Mouse (Mus musculus) urinary bladder, postnatal 4 days (tissue): ENCODE results near the gene Yes1.
"Not testable (repeated sequence)": the region's sequence is repeated elsewhere in the genome, so short reads cannot be mapped to it uniquely, and the experiment has no call there.

ENCODE experiments used
- DNase-seq, 2 experiments: peaks; one replicate each; pipeline ENCODE4 v3.0.0; 2021 to 2022; ENCODE audit warnings: low spot score in 2 of 2

Gene Yes1

DNA sequence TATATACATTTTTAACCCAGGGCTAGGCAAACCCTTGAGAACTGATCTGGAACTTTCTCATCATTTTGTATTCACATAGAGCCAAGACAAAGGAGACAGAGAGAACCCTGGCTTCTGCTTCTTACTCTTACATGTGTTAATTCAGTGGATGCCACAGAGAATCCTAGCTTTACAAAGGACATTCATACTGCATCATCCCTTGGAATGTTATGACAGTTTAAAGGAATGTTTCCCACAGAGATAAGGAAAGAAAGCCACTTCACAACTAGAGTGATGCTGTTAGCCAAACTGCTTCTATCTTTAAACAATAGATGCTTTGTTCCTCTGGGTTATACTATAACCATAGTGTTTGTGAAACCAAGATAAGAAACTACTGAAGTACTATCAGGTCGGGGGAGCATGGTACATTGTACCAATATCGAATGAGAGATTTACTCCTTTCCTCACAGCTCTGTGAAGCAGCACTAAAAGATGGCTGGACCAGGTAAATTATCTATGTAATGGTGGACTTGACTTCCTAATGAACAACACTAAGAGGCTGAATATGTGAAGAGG is 95.3 kb downstream of the Yes1 start:
- DNase-seq, result no peak

DNA sequence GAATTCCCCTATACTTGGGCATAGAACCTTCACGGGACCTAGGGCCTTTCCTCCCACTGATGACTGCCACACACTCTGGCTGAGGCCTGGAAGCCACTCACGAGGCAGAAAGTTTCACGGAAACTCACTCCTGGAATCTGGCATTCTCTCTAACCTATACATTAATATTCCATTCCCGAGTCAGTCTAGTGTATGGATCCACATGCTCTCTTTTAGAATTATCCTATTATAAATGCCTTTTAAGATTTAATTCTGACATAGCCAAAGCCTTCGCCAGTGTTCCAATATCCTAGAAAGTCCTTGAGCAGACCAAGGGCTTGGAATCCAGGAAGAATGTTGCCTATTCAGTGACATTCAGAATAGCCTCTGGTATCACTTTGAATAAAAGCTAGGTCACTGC is 100.5 kb downstream of the Yes1 start:
- no peak for DNase-seq

DNA sequence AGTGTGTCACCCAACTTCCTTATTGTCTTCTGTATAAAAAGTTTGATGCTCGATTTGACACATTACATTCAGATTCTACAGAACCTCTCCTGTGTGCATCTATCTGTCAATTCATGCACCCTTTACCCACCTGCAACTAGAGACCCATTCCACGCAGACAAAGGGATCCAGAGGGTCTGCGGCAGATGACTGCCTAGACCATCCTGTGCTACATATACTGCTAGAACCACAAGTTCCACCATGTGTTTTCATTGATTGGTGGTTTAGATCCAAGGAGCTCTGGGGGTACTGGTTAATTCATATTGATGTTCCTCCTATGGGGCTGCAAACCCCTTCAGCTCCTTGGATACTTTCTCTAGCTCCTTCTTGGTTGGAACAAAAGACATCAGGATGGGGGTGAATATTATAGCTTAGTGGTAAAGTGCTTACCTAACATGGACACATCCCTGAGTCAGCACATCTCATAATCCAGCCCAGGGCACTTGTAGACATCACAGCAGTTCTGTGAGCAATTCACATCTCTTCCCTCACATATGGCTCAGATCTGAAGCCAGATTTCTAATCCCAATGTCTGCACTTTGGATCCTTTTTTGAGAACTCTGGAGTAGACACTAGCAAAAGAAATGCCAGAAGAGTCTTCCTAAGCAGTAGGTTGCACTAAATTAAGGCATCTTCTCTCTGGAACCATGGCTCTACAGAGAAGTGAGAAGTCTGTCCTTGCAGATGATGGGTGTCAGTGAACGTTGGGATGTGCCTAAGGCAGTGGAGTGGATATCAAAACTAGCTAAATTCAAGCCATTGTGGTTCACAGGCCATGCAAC is 101.5 kb downstream of the Yes1 start:
- no peak for DNase-seq

DNA sequence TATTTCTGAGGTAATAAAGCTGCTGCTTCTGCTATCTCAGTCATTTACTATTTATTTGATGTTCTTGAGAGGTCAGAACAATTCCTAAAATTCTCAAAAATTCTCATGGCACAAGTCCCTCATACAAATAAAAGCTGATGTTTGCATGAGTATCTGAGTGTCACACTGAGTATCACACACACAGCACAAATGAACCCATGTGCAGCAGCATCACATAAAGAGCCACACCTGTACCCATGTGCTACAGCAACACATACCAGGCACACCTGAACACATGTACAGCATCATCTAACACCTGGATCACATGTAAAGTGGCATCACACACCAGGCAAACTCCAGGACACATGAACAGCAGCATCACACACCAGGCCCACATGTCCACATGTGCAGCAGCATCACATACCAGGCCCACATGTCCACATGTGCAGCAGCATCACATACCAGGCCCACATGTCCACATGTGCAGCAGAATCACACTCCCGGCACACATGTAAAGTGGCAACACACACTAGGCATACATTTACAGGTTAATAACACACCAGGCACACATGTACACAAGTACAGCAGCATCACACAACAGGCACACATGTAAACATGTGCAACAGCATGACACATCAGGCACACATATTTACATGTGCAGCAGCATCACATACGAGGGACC is 102.2 kb downstream of the Yes1 start:
- DNase-seq, result no peak

DNA sequence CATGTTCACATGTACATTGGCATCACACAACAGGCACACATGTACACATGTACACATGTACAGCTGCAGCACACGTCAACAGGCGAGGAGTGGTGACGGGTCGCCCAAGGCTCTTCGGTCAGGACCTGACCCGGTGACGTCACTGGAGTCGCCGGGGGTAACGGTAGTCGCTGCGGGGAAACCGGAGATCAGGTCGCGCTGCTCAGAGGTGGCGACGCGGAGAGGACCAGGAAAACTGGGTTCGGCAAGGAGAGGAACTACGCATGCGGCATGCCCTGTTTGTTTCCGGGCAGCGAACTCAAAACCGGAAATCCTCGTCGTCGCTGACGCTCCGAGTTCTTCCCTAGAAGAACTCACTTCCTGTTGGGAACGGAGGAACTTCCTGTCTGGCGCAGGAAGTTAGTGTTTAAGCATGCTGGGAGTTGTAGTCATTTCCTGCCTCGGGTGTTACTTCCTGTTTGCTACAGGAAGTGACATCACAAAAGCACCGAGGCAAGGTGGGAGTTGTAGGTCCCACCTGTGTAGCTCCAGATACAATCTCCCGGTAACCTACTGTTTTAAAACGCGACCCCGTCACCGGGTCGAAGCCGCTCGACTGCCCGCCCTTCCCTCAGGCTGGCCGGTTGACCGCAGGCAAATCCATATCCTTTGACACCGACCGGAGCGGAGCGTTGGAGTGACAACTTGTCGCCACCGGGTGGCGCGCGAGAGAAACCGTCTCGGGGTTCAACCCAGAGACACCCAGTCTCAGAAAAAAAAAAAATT is 102.9 kb downstream of the Yes1 start:
- peak; percentile 83 to 89 for DNase-seq

DNA sequence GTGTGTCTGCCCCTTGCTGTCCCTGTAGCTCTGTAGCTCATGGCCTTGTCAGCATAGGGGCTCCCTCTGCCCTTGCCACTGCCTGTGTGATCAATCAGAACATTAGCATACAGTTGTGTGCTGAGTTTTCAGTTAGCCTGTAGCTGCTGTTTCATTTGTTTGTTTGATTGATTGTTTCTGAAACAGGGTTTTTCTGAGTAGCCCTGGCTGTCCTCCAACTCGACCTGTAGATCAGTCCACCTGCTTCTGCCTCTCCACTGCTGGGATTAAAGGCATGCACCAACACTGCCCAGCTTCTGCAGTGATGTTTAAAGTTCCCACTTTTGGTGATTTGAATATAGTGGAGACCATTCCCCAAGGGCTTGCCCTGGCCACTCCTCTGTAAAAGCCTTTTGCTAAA is 106.8 kb downstream of the Yes1 start:
- DNase-seq, result no peak

DNA sequence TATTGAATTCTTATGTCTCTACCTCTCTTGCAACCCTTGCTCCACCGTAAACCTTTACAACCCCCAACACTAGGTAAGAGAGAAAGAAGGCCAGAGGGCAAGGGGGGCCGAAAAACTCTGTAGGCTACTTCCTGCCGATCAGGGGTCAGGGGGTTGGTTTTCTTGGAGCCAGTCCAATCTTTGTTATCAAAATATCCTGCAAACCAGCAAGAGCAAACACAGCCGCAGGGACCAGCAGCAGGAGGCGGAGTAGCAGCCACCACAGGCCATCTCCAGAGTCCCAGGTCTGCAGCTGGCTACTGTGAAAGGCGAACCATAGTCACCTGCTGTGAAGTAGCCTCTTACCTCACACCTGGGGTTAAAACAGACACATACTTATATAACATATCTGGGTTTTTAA is 107.9 kb downstream of the Yes1 start:
- no peak for DNase-seq

DNA sequence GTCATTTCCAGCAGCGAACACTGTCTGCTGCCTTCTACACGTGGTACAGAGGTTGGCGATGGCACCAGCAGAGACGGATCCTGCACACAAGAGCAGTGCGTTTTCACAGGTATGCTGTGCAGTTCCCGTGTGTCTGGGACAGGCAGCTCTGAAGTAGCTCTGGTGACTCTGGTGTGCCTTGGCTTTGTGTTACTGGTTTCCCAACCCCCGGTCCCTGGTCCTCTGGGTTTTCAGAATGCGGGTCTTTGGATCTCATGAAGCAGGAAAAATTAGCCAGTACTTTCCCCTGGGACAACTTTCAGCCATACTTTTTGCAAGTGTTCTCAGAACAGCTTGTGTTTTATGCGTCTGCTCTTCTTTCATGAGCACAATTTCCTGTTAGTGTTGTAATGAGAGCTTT is 109.4 kb downstream of the Yes1 start:
- DNase-seq, result no peak

DNA sequence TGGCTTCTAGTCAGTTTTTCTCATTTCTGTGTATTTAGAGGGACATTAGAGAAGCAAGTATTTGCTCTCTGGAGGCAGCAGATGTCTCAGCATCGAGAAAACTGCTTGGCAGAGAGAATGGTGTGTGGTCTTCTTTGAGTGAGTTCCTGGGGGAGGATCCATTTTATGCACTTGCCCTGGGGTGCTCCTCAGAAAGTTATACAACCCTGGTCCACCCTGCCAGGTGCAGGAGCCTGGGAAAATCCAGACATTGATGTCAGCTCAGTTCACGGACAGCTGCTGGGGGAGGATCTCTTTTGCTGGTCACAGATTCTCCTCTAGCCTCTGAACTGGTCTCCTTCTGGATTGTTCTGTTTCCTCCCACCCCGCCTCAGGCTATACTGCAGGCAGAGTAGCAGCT is 110.3 kb downstream of the Yes1 start:
- DNase-seq, result peak in 1 of 2 experiments; percentile 16

DNA sequence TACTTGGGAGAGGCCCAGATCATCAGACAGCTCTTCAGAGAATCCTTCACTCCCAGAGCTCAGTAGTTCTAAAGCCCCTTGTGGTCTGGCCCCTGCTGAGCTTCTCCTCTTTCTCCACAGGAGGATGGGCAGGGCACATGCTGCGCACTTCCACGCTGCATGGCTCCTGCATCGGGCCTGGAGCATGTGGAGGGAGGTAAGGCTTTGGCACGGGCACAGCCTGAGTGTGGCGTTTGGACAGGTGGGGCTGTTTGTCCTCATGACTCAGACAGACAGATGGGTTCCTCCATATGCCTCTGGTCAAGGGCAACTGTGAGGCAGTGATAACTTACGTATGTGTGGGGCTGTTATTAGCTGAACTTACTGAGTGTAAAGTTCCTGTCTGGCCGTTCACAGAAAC is 111.3 kb downstream of the Yes1 start:
- no peak for DNase-seq

DNA sequence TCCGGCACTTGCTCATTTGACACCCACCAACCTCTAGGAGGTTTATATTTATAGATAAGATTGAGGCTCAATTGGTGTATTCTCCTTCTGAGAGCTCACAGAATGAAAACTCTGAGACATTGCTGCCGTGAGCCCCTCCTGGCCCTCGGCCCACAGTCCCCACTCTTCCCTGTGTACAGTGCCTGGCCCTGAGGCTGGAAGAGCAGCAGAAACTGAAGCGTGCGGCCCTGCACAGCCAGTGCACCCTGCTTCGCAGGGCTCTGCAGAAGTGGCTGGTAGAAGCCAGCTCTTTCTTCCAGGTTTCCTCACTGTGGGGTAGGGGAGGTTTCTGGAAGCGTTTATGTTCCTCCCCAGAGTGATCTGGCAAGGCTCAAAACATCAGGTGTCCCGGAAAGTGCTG is 111.7 kb downstream of the Yes1 start:
- not testable (repeated sequence) for DNase-seq

DNA sequence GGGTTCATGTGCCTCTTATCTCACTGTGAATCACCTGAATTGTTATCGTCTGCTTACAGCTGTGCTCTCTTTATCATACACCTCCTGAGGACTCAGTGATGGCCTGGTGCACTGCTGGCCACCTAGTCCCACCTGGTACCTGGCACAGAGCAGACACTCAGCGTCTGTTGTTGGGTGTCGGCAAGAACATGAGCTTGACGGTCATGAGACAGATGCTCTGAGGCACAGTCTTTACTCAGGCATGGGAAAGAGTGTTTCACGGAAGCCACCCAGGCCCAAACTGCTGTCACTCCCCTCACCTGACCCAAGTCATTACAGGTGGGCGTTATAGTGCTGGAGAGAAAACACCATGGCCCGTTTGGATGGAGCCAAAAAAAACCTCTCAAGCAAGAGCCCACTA is 113.0 kb downstream of the Yes1 start:
- DNase-seq, result peak; percentile 15 to 52

DNA sequence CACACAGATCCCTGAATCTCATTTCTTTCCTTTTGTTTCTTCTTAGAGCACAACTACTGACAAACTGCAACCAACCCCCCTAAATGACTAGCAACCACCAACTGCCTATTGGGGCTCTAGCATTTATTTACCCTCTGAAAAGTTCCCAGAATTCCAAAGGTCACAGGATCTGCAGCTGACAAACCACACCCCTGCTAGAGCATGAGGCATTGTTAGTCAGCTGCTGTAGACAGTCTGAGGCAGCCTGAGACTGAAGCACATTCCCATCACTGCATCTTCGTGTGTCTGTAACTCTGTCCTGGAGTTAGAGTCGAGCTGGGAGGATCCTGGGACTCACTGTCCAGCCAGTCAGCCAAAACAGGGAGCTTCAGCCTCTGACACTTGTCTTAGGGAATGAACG is 114.4 kb downstream of the Yes1 start:
- DNase-seq, result peak in 1 of 2 experiments; percentile 54

DNA sequence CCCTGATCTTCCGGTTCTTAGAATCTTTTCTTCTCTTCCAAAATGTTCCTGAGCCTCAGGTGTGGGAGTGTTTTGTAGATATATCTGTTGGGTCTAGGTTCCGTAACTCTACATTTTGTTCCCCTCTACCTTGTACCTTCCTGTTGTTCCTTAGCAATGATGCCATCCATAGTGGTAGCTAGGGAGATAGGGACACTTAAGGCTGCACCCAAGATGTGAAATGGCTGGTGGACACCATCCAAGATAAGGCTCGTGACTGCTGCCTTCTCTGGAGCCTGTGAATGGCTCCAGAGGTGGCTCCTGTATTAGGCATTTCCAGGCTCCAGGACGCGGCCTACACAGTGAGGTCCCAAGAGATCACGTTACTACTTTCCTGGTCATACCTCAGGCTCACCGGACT is 117.3 kb downstream of the Yes1 start:
- no peak for DNase-seq

DNA sequence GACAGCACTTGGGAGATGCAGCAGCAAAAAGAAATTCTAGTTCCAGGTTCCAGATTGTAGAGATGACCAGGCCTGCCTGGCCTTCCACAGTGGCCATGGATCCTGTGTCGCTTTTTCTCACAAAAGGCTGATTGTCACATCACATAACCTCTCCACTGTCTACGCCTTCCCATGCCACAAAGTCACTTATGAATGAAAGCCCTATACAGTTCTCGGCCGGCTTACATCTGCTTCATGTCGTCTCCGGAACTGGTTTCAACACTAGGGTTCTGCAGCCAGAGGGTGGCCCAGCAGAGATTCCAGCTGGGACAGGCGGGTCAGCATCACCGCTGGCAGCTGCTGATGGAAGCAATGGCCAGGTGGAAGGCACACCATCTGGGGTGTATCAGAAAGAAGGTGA is 117.9 kb downstream of the Yes1 start:
- peak in 1 of 2 experiments; percentile 14 for DNase-seq

DNA sequence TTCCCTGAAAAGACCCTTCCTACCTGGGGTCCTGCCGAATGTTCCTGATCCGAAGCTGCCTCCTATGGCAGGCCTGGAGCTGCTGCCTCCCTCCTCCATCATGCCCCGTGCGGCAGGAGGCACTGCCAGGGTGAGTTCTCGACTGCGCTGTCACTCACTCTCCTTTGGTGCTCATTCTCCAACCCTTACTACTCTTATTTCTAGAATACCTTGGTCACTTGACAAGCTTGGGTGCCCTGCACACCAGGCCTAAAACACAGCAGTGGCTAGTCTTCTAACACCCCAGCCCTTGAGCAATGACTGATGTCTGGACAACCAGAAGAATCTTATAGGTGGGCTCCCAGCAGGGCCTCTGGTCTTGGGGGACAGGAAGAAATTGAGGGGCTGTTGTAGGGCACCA is 122.9 kb downstream of the Yes1 start:
- DNase-seq, result not testable (repeated sequence)

DNA sequence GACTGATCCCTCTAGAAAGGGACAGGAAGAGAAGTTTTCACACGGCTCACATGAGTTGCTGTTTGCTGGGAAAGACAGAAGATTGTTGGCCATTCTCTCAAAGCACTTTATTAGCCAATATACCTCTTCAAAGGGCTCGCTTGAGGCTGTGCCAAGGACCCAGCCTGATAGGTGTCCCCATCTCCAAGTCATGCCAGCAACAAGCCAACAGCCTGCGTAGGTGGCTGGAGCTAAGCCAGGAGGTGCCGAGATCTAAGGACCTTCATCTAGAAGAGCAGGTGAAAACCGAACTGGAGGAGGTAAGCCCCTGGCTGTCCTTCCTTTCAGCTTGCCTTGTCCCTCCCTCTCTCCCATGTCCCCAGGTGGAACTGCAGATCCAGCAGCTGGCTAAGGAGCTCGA is 124.8 kb downstream of the Yes1 start:
- DNase-seq, result no peak
